Mouse (Mus musculus) cerebellum, postnatal 4 days (tissue): ENCODE results near the gene Actl11.

Source experiments
- DNase-seq, 2 experiments: peaks; one replicate each; pipeline ENCODE4 v3.0.0; 2022; ENCODE audit warnings: low spot score in 2 of 2, mixed read lengths in 1 of 2

Gene Actl11

DNA sequence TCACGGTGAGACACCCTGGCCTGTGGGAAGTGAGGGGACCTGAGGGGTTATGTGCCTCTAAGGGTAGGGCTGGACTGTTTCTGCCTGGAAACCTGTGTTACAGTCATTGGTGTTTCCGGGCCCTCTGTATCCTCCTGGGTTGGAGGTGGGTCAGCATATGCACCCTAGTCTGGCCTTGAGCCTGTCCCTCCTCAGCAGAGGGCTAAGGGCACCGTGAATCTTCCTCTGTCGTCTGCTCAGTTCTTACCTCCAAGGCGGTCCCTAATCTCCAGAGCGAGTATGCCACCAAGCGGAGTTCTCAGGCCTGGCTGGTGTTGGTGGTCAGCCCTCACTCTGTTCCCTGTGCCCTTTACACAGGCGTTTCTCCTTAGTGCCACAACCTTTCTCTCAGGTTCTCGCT, 34.6 kb downstream of the Actl11 start:
- DNase-seq: no peak

DNA sequence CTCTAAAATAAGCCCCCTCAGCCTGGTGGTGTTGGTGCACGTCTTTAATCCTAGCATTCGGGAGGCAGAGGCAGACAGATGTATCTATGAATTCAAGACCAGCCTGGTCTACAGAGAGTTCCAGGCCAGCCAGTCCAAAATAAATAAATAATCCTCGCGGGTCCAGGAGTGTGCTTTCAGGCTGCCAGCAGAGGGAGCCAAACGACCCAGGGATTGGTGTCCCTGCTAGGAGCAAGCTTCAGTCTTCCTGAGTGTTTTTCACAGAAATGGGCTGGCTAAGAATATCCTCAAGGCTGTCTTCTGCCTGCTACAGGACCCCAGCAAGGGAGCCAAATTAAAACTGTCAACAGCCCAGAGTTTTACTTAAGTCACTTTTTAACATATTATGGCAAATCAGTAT, 35.4 kb downstream of the Actl11 start:
- peak; percentile 65 to 83 for DNase-seq

DNA sequence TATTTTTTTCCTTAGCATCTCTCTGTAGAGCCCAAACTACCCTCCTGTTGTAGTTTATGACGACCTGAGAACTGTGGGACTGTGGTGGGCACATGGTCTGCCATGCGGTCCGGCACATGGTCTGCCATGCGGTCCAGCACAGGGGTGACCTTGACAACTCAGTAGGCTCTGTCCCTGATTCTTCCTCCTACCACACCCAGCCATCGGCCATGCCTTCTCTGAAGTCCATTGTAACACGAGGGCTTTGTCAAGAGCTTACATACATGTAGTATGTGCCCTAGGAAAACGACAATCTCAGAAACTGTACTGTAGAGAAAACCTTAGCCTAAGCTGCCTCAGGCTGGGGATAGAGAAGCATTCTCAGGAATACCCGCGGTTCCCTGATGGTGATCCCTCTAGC, 36.4 kb downstream of the Actl11 start:
- no peak for DNase-seq

DNA sequence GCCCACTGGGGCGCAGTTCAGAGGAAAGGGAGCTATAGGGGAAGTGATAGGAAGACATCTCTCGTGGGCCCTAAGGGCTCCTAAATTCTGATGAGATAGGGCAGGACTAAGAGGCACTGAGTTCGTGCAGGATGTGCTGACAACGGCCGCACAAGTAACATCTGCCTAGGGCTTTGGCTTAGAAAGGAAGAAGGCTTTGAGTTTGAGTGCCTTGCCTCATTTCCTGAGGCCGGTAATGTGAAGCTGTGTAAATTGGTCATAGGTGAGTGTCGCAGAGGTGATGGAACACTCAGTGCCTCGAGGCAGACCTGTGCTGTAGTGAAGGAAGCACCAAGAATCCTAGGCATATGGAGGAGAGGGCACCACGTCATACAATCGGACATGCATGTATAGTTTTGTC, 38.4 kb downstream of the Actl11 start:
- no peak for DNase-seq

DNA sequence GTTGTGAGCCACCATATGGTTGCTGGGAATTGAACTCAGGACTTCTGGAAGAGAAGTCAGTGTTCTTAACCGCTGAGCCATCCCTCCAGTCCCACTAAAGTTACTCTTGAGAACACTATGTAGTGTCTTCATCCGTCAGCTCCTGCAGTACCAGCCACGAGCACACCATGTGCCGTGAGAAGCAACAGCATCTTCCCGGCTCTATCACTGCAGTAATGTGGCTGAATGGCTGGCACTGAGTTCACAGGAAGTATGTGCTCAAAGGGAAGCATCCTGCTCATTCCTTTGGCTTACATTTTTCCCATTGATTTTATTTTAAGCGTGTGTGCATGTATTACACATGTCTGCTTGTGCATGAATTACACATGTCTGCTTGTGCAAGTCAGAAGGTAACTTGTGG, 39.2 kb downstream of the Actl11 start:
- DNase-seq: no peak

DNA sequence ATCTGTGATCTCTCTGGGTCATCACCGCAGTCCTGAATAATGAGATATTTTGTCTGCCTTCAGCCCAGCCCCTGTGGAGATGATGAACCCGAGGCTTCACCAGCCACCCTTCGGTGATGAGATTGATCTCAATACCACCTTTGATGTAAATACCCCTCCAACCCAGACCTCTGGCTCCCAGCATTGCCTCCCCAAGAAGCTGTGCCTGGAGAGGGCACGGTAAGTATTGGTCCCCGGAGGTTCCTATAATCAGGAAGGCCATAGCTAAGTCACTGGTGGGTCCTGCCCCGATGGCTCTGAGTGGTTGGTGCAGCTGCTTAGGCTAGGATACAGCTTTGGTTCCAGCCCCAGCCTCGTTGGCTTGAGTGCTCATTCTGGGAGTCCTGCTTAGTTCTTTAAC, 40.3 kb downstream of the Actl11 start:
- no peak for DNase-seq

DNA sequence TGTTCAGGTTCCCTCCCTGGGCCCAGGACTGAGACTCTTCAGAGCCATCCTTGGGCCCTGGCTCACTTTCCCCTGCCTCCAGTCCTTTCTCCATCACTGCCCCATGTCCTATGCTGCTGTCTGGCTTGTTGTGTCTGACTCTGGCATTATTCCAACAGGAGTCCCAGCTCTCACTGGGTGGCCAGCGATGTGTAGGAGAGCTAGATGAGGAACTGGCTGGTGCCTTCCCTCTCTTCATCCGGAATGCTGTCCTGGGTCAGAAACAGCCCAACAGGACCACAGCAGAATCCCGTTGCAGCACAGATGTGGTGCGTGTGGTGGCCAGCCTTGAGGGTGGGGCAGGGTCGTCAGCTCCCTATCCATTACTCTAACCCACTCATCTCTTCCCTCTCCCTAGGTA, 42.0 kb downstream of the Actl11 start:
- DNase-seq: no peak

DNA sequence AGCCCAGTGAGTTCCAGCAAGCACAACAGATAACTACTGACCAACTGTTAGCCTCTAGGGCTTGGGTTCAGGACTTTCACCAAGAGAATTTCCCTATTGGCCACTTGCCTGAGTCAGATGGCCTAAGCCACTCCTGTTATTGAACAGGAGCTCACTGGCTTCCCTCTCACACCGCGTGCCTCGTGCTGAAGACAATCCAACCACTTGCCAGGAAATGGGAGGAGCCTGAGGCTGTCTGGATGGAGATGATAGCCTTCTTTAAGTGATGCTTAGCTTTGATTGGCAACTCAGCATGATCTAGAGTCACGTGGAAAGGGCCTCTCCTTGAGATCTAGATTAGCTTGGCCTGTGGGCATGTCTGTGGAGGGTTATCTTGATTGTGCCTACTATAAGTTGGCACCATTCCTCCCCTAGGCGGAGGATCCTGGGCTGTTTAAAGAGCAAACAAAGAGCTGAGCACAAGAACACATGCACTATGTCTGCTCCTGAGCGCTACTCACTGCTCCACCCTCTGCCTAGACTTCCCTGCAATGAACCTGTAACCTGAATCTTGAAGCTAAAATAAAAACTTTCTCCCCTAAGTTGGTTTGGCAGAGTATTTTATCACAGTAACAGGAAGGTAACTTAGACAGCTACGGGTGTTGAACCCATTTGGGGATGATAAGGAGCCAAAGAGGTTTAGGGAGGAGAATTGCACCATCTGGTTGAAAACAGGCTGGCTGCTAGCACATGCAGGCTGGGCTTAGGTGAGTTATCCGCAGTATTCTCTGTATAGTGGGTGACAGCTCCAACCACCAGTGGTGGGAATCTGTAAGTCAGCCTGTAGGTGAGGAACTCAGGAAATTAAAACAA, 43.6 kb downstream of the Actl11 start:
- no peak for DNase-seq

DNA sequence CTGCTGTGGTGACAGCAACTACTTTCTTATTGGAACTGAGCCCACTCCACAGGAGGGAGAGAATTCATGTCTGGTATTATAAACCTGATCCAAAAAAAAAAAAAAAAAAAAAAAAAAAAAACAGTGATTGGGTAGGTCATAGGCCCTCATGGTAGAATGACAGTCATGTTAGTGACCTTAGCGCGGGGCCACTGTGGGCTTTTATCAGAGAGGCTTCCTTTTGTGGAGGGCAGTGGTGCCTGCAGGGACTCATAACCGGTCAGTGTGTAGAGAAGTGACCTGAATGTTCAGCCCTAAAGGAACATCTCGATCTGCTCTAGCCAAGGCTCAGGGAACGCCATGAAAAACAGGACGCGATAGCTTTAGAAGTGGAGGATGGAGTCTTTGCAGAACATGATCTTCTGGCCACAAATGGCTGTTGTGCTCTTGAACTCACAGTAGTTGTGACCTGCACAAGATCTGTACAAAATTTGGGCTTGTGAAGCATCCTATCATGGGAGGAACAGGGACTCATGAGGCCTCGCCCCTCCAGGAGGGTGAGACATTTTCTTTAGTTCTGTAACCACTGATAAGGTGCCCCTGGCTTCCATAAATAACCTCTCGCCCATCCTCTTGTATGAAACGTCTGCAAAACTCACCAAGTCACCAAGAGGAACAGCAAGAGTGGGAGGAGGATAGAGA, 46.4 kb downstream of the Actl11 start:
- no peak for DNase-seq

DNA sequence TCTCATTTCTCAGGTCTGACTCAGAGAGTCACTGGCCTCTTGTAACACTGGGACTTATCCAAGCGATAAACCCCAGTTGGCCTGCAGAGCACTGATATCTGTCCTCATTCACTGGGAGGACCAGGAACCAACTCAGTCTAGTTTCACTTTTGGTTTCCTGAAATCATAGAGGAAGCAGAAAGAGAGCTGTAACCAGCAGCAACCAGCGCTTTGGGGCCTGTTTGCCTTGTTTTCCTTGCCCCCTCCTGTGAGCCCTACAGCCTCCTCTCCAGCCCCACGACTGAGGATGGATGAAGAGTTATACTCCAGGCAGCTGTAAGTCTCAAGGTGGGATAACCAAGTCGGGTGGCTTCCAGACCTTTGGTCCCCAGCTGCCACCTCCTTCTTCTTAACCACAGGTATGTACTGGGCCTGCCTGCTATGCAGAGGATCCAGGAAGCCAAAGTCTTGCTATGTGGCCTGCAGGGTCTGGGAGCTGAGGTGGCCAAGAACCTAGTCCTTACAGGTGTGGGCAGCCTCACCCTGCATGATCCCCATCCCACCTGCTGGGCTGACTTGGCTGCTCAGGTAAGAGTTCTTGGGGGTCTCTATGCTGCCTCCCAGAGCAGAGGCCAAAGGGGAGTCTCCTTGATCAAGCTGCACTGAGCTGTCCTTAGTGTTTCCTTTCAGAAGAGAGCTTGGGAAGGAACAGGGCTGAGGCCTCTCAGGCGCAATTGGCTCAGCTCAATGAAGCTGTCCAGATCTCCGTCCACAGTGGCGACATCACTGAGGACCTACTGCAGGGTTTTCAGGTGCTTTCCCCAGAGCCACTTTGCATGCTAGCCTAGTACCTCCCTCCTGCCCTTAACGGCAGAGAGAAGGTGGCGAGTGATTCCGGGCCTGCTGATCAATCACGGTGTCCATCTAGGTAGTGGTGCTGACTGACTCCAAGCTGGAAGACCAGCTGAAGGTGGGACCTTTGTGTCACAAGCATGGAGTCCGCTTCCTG, 47.4 kb downstream of the Actl11 start, which contains the start of gene Uba7:
Gene Uba7 (plus strand): TSS at position 107 of the 988 bp plus-strand sequence.
- DNase-seq: no peak

DNA sequence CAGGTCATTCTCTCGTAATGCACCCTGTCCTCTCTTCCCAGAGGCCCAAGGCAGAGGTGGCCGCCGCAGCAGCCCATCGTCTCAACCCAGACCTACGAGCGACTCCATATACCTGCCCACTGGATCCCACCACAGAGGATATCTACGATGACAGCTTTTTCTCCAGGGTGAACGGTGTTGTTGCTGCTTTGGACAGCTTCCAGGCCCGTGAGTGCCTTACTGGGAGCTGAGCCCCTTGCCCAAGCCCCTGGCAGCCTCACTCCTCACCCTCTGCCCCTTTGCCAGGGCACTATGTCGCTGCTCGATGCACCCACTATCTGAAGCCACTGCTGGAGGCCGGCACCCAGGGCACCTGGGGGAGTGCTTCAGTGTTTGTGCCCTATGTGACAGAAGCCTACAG, 50.5 kb downstream of the Actl11 start:
- no peak for DNase-seq
